Mouse (Mus musculus) thymus, postnatal 4 days (tissue): ENCODE measurements around the gene N4bp2l1.
A peak's percentile ranks its signal among the peaks of the same experiment; 100 is the strongest.
"Not testable (repeated sequence)": the region's sequence is repeated elsewhere in the genome, so short reads cannot be mapped to it uniquely, and the experiment has no call there.

Experiments
- DNase-seq: peaks from one replicate; pipeline ENCODE4 v3.0.0; 2021

The N4bp2l1 gene

GRCm38 (mm10) chr5:150597088-150597487 lies at the start of gene N4bp2l1:
N4bp2l1 (minus strand) TSS chr5:150597188.
- DNase-seq = no peak

- DNase-seq = no peak
Observed at GRCm38 (mm10) chr5:150644926-150645325, 47.9 kb upstream of the N4bp2l1 start.

DNA sequence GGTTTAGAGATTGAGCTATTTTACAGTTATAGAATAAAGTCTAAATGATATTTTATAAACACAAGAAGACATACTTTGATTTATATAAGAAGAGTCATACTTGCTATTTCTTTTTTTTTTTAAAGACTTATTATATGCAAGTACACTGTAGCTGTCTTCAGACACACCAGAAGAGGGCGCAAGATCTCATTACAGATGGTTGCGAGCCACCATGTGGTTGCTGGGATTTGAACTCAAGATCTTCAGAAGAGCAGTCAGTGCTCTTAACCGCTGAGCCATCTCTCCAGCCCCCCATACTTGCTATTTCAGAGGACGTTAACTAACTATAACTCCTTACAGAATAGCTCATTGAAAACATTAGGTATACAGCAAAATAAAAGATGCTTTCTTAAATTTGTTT lies 46.4 kb upstream of the N4bp2l1 start:
- DNase-seq = not testable (repeated sequence)

DNA sequence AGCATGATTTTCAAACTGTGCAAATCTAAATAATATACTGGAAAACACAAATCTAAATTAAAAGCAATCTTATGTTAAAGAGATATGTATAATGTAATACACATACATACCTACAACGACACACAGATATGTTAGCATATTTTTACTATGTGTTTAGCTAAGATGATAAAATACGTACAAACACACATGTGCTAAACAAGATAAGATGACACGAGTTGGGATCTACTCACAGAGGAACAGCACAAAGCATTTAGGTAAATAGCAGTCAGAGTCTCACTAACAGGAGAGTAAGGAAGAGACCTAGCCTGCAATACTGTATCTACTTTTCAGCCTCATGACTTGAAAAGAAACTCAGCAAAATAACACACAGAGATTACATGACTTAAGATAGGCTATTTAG lies 44.5 kb upstream of the N4bp2l1 start:
- DNase-seq = no peak

DNA sequence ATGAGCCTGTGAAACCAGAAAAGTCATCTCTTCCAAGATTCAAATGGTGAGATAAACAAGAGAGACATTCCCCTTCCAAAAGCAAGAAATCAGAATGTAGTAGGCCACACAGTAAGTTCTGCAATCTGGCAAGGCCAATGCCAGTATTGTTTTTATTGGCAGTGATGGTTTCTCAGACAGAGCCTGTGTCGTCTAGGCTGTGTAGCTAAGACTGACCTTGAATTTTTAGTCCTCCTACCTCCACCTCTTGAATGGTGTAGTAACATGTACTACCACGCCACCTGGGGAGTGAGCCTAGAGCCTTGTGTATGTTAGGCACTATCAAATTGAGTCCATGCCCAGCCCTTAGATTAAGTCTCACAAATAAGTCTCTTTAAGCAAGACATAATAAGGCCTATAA lies 32.7 kb upstream of the N4bp2l1 start:
- no peak for DNase-seq

- DNase-seq = no peak
Observed at GRCm38 (mm10) chr5:150629272-150629671, 32.3 kb upstream of the N4bp2l1 start.

GRCm38 (mm10) chr5:150625528-150625927 lies 28.5 kb upstream of the N4bp2l1 start:
- no peak for DNase-seq

DNA sequence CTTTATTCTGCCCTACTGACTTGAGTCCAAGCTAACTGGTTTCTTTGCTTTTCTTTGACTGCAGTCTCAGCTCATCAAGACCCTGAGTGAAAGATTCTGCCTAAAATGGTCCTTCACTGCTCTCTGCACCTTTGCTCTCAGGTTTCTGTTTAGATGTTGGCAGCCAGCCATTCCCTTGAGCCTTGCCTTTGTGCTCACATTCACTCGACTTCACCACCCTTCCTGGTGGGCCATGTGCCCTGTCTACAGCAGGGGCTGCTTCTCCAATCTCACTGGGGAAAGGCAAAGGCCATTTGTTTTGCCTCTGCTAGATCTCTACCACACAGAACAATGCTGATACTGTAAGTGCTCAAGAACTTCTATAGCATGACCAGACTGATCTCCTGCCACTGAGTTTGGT lies 25.8 kb upstream of the N4bp2l1 start:
- no peak for DNase-seq

DNA sequence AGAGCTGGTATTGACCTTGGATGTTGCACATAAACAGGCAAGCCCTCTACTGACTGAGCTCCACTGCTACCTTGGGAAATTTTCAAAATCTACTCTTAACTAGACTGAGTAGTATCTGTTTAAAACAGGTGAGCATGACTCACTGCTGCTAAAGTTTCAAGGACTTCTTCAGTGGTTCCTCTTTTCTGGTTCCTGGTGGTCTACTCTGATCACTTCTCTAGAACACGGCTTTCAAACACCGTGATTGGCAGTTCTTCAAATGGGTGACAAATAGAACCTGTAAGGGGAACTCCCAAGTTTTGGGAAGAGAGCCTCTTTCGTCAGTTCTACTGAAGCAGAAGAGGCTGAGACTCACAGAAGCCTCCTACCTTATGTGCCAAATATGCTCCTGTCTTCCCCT lies 24.6 kb upstream of the N4bp2l1 start:
- no peak for DNase-seq

- DNase-seq = no peak
Observed at GRCm38 (mm10) chr5:150620588-150621135, 23.7 kb upstream of the N4bp2l1 start.

GRCm38 (mm10) chr5:150618599-150619355 lies 21.8 kb upstream of the N4bp2l1 start:
- no peak for DNase-seq

- no peak for DNase-seq
Observed at GRCm38 (mm10) chr5:150616731-150617130, 19.7 kb upstream of the N4bp2l1 start.

DNA sequence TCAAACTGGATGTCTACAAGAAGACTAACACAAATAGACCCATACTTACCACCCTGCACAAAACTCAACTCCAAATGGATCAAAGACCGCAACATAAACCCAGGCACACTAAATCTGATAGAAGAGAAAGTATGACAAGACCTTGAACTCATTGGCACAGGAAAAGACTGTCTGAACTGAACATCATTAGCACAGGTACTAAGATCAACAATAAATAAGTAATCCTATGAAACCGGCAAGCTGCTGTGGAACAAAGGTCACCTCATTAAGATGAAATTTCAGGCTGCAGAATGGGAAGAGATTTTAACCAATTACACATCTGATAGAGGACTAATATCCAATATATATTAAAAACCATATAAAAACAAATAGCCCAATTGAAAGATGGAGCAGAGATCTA lies 19.2 kb upstream of the N4bp2l1 start:
- DNase-seq = no peak

- DNase-seq = no peak
Observed at GRCm38 (mm10) chr5:150614054-150614453, 17.1 kb upstream of the N4bp2l1 start.

DNA sequence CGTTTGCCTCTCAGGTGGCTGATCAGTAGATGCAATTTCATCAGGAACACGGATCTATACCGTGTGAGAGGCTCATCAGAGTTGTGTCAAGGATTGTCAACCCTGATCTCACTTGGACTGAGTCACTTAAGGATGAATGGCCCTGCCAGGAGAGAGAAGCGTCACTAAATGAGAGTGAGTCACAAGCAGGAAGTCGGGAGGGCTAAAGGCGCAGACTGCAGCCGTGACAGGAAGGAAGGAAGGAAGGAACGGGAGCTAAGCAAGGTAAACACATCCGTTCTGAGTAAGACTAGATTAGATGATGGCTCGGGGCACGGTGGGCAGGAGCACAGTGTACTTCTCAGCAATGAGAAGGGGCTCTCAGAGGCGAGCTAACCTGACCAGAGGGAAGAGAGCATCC lies 14.7 kb upstream of the N4bp2l1 start:
- DNase-seq = peak; percentile 64

- no peak for DNase-seq
Observed at GRCm38 (mm10) chr5:150611136-150611535, 14.1 kb upstream of the N4bp2l1 start.

- DNase-seq = no peak
Observed at GRCm38 (mm10) chr5:150607631-150608030, 10.6 kb upstream of the N4bp2l1 start.

- no peak for DNase-seq
Observed at GRCm38 (mm10) chr5:150606131-150606530, 9.1 kb upstream of the N4bp2l1 start.

DNA sequence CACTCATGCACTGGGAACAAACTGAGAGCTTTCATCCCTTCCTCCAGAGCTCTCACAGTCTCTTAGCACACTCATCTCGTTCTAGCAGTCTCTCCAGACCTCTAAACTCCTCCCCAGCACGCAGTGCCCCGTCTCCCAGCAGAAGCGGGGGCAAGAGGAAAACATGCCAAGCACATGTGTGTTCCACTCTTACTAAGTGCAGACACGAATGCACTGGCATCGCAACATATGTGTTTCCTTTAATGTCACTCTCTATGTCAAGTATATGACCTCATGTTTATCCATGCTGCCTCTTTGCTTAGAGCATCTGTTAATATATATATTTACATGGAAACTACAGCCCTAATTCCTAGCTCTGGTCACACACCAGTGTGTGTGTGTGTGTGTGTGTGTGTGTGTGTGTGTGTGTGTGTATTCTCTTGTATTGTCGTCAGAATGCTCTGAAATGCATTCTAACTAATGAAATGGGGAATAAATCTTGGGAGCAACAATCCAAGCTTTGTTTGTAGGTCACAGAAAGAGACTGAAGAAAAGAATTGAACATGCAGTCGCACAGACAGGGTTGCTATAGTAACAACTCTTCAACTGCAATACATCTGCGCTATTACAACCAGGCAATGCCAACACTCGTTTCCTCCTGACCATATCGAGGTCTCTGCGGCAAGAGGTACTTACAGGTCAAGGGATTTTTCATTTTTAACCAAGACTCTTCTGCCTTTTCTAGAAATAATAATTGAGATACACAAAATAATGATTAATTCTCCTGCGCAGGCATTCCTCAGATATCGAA lies 4.6 kb upstream of the N4bp2l1 start:
- no peak for DNase-seq

- peak; percentile 61 for DNase-seq
Observed at GRCm38 (mm10) chr5:150600554-150601440, 3.8 kb upstream of the N4bp2l1 start.

- peak; percentile 25 for DNase-seq
Observed at GRCm38 (mm10) chr5:150599301-150600294, 2.6 kb upstream of the N4bp2l1 start.
